Comparison of ENCODE assay signal across 7 mouse cellular contexts in the genomic region with DNA sequence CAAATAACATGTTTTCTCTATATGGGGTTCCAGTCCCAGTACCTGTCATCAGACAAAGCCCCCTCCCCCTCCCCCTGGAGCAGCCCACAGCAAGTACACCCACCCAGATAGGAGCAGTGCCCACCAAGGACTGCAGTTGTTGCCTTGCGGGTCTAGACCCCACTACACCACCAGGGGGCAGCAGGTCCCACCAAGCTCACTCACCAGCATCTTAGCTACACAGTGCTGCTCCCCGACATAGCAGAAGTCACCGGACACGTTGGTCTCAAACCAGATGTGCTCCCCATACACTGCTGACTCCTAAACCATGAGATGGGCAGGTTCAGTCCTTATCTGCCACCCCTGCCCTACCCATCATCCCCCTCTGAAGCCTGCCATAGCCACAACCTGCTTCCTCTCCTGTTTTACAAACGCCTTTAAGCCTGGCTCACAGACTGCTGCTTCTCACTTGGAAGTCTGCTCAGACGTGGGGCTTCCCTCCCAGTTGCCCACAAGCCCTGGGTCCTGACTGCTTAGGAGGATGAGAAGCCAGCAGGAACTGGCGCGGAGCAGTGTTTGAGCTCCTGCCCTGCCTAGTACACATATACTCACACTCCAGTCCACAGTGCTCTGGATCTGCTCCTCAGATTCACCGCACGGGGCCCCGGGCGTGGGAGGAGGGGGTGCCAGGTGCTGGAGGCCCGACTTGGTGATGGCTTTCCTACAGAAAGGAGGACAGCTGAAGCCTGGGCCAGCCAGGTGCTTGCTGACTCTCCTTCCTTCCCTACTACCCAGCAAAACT. TPM values are rescaled to one million over a fixed set of nuclear protein-coding genes. Genes with fewer than 3 reads are reported as not detected.
A peak's percentile ranks its signal among the peaks of the same experiment; 100 is the strongest.
DNase-seq lines count a peak whose midpoint lies in the region; ATAC-seq lines count a peak whose summit lies in the region.

No protein-coding gene starts in this region.

- no peak overlapping the region for H3K4me2 ChIP-seq in hindbrain, embryonic 15.5 days

- ATAC-seq in hindbrain, embryonic 15.5 days (ENCODE audit: low FRiP score, low read depth), result peak; percentile 62; the same call in 1 of the 2 replicates

- no peaks in the 10 kb centered on the region for H3K9me3 ChIP-seq in hindbrain, embryonic 15.5 days

- intact Hi-C loops in left cerebral cortex, postnatal 4 days (cut with DNase I), result no loop called here

- no peak overlapping the region for H3K27ac ChIP-seq in hindbrain, embryonic 15.5 days (replicated peaks)

- H3K9ac ChIP-seq in hindbrain, embryonic 15.5 days, result no peak overlapping the region

- no peaks in the 10 kb centered on the region for H3K27me3 ChIP-seq in hindbrain, embryonic 15.5 days

- H3K4me3 ChIP-seq in hindbrain, embryonic 15.5 days, result no peak overlapping the region

- DNase-seq in ZHBTc4 (ENCODE audit: low read depth, low spot score), result peak; percentile 78
- peak; percentile 92 to 94 for DNase-seq in cerebellum, postnatal 10 days
- peak; percentile 82 to 85 for DNase-seq in frontal cortex, postnatal 36 days (ENCODE audit: low spot score in 2 of 2)
- DNase-seq in left cerebral cortex, postnatal 4 days, result peak; percentile 87
- DNase-seq in mesoderm, embryonic 11.5 days (ENCODE audit: low read depth, low spot score), result peak; percentile 87
- DNase-seq in right cerebral cortex, postnatal 25 days, result peak; percentile 76

- 49% methylated on average over 13 of the region's 13 CpGs for WGBS in hindbrain, embryonic 15.5 days

- H3K36me3 ChIP-seq in hindbrain, embryonic 15.5 days, result peaks cover 4% of the 10 kb centered on the region; the same call in 1 of the 2 replicates

- peaks cover 26% of the 10 kb centered on the region for H3K4me1 ChIP-seq in hindbrain, embryonic 15.5 days (replicated peaks)

RNA-seq across cellular contexts. Expression of a gene that starts 1.1 kb away (rescaled TPM):
- 0.30 and 0.32 TPM in 2 replicates for polyA plus RNA-seq in hindbrain, embryonic 15.5 days (2015; fragmentation: Nextera tagmentation; extraction: Ambion mirVana)
- total RNA-seq in left cerebral cortex, postnatal 4 days (2021), result not detected

RNA-seq across cellular contexts. Expression of a gene that starts 12.3 kb away (rescaled TPM):
- polyA plus RNA-seq in hindbrain, embryonic 15.5 days (2015; fragmentation: Nextera tagmentation; extraction: Ambion mirVana), result 187 and 224 TPM in 2 replicates
- total RNA-seq in left cerebral cortex, postnatal 4 days (2021), result 10 to 100 TPM; 40.6 to 45.4 TPM

RNA-seq across cellular contexts. Expression of a gene that starts 17.3 kb away (rescaled TPM):
- 0.87 and 1.2 TPM in 2 replicates for polyA plus RNA-seq in hindbrain, embryonic 15.5 days (2015; fragmentation: Nextera tagmentation; extraction: Ambion mirVana)
- 10 to 100 TPM; 10.8 to 12.2 TPM for total RNA-seq in left cerebral cortex, postnatal 4 days (2021)

RNA-seq across cellular contexts. Expression of a gene that starts 31.3 kb away (rescaled TPM):
- polyA plus RNA-seq in hindbrain, embryonic 15.5 days (2015; fragmentation: Nextera tagmentation; extraction: Ambion mirVana), result 32.4 and 40.9 TPM in 2 replicates
- total RNA-seq in left cerebral cortex, postnatal 4 days (2021), result 100 to 1,000 TPM; 134 to 158 TPM
